Mouse (Mus musculus) kidney, postnatal 14 days (tissue): Measurements from ENCODE around the gene Atp2a3.

Source experiments
- DNase-seq: peaks from one replicate; pipeline ENCODE4 v3.0.0; 2022; ENCODE audit warnings: mixed read lengths

Atp2a3 gene

GRCm38 (mm10) chr11:72961072-72961980 lies at the start of gene Atp2a3:
Atp2a3 (plus strand) TSS chr11:72961169.
- peak; percentile 48 for DNase-seq

DNA sequence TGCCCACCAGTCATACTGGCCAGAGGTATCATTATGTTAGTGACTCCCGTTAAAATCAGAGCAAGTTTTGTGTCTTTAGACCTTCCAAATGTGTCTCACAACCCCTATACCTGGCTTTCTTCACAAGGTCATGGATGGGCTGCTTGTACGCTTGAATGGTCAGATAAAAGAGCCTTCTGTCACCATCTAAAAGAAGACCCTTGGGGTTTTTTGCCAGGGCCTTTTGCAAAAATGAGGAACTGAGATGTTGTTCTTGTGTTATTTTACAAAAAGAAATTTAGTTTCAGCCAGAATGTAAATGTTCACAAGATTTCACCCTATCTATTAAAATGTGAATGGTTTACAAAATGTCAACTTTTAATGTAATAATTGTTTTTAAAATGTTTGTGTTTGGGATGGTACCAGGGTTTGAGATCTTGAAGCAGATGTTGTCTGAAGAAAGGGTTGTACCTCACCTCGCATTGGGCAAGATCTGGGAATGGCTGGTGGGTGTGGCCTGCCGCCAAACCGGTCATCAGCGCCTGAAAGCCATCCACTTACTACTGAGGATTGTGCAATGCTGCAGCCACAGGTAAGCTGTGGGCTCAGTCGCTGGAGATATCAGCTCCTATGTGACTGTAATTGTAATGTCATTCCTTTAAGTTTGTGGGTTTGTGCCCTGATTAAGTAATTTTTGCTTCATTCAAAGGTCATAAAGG lies 43.5 kb upstream of the Atp2a3 start:
- no peak for DNase-seq

DNA sequence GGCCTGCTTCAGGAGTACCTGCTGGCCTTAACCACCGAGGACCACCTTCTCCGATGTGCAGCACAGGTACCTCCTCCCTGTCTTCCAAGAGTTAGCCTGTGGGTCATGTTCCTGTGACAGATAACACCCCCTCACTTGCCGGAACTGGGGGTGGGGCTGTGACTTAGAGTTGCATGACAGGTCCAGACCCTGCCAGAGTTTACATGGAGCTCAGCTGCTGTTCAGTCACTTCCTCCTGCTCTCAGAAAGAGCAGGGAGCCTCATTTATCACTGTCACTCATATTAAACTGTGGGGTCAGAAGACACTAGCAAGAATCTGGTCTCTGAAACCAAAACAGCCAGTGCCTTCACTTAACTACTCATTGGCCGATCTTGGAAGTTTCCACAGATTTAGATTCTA lies 37.9 kb upstream of the Atp2a3 start:
- DNase-seq = peak; percentile 73

DNA sequence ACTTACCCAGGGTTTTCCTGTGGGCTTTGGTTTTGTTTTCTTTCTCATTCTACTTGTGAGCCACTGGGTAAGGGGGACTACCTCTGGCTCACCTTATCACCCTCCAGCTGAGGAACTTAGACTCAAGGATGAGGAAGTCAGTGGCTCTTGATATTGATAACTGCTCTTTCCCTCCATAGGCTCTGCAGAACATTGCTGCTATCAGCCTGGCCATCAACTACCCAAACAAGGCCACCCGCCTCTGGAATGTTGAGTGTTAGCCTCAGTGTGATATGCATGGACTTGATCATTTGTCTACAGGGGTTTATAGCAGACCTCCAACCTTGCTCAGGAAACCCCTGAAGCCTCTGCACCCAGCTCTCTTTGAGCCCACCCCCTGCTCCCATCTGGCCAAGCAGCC lies 36.5 kb upstream of the Atp2a3 start:
- no peak for DNase-seq

GRCm38 (mm10) chr11:72925067-72925466 lies 35.9 kb upstream of the Atp2a3 start:
- no peak for DNase-seq

GRCm38 (mm10) chr11:72926226-72926890 lies 34.6 kb upstream of the Atp2a3 start:
- peak; percentile 76 for DNase-seq

GRCm38 (mm10) chr11:72928516-72928915 lies 32.5 kb upstream of the Atp2a3 start:
- no peak for DNase-seq

GRCm38 (mm10) chr11:72940208-72941143 lies 20.5 kb upstream of the Atp2a3 start:
- DNase-seq = no peak

DNA sequence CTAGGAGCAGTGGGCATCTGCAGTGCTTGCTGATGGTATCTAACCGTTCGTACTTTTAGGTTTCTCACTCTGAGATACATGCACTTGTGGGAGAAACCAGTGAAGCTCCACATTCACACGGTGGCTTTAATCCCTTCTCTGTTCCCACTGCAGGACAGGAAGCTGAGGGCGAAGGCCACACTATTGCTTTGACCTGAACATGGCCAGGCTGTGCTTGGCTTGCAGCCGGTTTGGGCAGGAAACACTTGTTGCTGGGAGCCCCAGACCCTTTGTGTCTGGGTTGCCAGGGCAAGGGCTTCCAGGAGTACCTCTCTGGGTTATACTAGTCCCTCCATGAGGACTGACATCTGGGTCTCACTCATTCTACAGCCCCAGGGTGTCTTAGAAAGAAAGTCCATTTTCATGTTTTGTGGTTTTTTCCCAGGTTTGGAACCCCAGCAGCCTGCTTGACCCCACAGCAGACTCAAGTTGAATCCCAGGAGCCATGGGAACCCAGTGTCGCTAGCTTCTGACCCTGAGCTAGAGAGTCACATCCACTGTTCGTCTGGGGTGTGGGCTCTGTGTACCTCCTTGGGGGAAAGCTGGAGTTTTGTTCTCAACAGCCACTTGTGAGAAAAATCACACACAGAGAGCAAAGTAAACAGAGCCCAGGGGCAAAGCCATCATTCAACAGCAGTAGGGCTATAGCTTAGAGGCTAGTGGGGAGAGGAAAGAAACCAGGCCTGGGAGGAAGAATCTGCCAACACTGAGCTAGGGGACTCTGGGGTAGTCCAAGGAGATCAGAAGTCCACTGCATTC lies 15.8 kb upstream of the Atp2a3 start:
- peak; percentile 70 for DNase-seq

DNA sequence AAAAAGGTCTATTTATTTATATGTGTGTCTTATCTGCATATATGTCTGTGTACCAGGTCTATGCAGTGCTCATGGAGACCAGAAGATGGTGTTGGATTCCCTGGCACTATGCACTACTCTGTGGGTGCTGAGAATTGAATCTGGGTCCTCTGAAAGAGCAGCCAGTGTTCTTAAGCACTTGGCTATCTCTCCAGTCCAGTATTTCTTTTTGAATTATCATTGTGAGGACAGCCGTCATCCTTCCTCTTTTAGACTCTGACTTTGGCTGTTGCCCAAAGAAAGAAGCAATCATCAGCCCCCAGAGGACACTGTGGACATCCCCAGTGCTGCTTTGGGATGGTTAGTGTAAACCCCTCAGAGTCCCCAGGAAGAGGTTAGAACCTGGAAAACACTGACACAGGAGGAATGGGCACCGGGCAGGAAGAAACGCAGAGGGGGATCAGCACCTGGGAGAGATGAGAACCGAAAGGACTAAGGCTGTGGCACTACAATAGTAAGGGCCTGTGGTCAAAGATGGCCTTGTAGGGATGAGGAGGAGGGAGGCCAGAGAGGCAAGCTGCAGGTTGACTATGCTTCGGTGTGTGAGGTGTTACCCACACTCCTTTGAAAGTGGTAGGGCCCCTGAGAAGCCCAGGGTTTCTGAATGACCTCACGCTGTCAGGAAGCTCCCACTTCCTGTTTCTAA lies 15.0 kb upstream of the Atp2a3 start:
- no peak for DNase-seq

DNA sequence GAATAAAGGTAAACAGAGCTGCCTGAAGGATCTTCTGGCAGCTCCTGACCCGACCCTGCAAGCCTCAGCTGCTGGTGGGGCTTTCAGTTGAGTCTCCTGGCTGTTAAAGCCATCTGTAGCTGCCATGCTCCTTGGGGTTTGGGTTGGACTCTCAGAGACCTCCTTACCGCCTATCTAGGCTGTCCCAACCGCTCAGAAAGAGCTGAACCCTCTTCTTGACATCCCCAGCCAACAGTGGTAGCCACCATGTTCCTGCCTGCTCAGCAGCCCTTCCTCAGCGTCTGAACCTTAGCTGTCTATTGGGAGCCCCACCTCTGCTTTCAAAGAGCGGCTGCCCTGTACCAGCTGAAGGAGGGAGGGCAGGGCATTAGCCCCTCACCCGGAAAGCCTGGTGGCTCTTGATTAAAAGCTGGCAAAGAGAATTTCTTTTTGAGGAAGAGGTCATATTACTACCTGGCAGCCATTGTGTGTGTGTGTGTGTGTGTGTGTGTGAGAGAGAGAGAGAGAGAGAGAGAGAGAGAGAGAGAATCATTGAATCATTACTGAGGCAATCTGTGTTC lies 14.3 kb upstream of the Atp2a3 start:
- no peak for DNase-seq

DNA sequence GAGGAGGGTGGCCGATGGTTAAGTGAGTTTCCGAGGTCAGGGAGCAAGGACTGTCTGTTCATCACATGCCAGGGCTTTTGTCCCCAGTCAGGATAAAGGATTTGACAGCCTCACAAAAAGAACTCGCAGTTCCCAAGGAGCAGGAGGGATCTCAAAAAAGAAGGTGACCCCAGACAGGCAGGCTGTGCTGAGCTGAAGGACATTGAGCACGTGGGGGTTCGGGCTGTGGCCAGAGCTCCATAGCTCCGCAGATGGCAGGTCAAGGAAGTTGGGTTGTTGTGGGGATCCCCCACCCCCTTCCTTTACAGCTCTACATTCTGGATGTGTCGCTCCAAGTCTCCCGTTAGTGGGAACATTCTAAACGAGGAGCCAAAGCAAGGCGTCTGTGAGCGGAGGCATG lies 13.1 kb upstream of the Atp2a3 start:
- DNase-seq = no peak

DNA sequence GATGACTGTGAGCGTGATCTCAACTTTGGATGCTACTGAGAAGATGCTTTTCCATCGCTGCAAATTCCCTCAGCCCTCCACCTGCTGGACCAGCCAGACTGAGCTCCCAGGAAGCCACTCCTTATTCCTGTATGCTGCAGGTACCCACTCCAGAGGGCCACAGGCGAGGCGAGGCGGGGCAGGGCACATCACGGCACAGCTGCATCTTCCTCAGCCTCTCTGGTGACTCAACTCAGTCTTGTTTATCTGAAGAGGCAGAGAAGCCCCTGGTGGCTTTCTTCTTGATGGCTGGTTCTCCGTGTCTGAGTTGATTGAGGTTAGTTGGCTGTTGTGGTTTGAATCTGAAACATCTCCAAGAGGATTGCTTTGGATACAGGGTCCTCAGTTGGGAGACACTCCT lies 12.7 kb upstream of the Atp2a3 start:
- DNase-seq = no peak

DNA sequence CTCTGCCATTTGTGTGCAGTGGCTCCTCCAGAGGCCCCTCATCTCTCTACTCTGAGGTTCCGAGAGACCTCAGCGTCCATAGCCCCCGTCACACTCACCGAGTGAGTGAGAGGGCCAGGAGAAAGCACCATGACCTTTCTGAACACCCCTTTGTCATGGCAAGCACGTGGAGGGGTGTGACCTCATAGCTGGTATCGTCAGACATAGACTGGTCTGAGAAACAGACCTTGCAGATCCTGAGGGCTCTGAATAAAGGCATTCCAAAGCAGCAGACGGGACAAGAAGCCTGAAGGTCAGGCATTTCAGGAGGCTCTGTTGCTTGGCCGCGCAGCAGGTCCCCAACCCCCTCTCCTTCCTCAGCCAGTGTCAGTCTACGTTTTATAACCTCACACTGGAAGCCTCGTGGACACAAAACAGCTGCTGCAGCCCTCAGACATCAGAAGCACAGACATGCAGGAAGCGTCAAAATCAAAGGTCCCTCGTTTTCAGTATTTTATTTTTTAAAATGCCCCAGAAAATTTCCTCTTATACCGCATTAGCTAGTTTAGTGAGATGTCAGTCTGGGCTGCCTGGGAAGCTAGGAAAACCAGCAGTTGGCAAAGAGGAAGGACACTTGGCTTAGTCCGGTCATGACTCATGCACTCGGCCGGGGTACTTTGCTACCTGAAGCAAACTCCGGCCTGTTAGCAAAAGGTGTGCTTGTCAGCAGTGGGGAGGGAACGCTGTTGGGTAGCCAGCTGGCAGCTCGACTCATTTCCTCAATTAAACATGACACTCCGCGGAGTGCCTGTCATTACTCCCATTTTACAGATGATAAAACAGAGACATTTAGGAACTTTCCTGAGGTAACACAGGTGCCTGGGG lies 9.6 kb upstream of the Atp2a3 start:
- DNase-seq = peak; percentile 64

- peak; percentile 67 for DNase-seq
Measured at GRCm38 (mm10) chr11:72952226-72952625, 8.7 kb upstream of the Atp2a3 start.

DNA sequence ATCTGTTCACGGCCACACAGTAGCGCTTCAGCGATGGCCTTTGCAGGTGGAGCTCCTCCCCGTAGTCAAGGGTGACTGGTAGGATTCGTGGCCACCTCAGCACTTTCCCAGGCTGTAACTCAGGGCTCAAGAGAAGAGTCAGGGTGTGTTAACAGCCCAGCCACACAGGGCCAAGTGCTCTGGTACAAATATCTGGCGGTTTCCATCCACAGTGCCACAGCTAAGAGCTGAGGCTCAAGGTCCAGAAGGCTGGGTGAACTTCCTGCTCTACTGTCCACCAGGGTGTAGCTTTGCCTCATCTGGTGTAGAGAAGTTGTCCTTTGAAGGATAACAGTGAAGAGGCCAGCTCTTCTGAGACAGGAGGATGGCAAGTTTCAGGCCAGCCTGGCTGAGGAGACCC lies 8.3 kb upstream of the Atp2a3 start:
- DNase-seq = no peak

- no peak for DNase-seq
Measured at GRCm38 (mm10) chr11:72953116-72953439, 7.9 kb upstream of the Atp2a3 start.

GRCm38 (mm10) chr11:72953440-72954151 lies 7.4 kb upstream of the Atp2a3 start:
- peak; percentile 76 for DNase-seq

DNA sequence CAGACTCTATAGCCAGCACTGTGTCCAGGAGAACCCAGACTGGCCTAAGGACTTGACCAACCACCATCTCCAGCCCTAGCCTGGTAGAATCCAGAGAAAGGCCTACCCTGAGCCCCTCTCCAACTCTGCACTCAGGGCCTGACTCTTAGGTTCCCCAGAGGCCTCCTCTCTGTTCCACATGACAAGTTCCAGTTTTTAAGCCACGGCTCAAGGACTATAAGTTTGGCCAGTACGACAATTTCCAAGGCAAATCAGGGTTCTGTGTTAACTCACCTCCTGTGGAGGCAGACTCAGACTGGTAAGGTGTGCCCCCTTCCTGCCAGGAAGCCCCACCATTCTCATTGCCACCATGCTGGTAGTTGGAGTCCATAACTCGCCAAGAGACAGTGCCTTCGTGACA lies 6.8 kb upstream of the Atp2a3 start:
- DNase-seq = no peak
